Mouse (Mus musculus) lung, adult 10 weeks (tissue): ENCODE measurements around the gene Ccdc54. TPM values are rescaled to one million over a fixed set of nuclear protein-coding genes. Genes with fewer than 3 reads are reported as not detected.

ENCODE experiments used
- polyA plus RNA-seq: library from polyadenylated mRNA; stranded (reverse); fragments of 350-450 nt; fragmentation: Illumina TruSeq; extraction: RNeasy Lipid Tissue Mini Kit (QIAGEN cat#74804); gene quantifications from one replicate; pipeline ENCODE4 v1.2.3, GENCODE M21; 2014; ENCODE audit warnings: low read depth, low replicate concordance; ENCODE audit not compliant: insufficient read depth

Ccdc54 gene
- not detected for polyA plus RNA-seq

DNA sequence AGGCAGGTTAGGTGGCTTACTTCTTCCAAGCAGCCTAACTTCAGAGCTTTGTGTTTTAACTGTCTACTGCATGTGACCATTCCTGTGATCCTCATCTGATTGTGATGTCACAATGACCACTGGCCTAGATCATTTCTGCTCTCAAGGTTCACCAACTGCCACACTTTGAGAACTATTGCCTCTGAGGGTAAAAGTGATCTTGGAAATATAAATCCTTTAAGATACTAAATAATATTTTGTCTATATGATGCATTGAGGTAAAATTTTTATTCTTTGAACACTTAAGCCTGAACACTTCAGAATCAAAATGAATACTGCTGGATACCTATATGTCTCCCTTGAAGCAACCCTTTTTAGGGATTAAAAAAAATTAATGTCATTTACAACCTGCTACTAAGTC is at the start of gene Ccdc54:
Gene Ccdc54, minus strand, starts transcription at position 101 of the 400 bp plus-strand sequence.

Other genes starting within 250 kb of the Ccdc54 start
- 3.2 TPM for gene Bbx, start 158.8 kb downstream of the Ccdc54 start, polyA plus RNA-seq